Mouse (Mus musculus) hematopoietic stem cell, adult 5-6 weeks (primary cell): ENCODE measurements around the gene Nav1. TPM values are rescaled to one million over a fixed set of nuclear protein-coding genes. Genes with fewer than 3 reads are reported as not detected.

Experiments
- ATAC-seq, 2 experiments: fragments of 125-278 bp in 1 of 2; replicated peaks in 1 of 2; 2 replicates each; pipeline ENCODE4 v1.8.0; 2016 to 2017; ENCODE audit warnings: inconsistent platforms in 2 of 2, mild to moderate bottlenecking in 2 of 2, moderate number of reproducible peaks in 2 of 2, low read depth in 1 of 2, moderate TSS enrichment in 1 of 2; ENCODE audit not compliant: low FRiP score in 2 of 2, poor library complexity in 2 of 2, severe bottlenecking in 2 of 2, insufficient read depth in 1 of 2, low TSS enrichment in 1 of 2
- total RNA-seq: library from RNA; stranded (forward); fragments of 172-1452, 232-1000 nt; gene quantifications from 2 replicates; pipeline ENCODE4 v1.2.3, GENCODE M21; 2017

Nav1 gene
- total RNA-seq, 1 experiment from 2014 or later: 4.7 TPM

GRCm38 (mm10) chr1:135623136-135623535, 16.0 kb upstream of the Nav1 start:
- no peak for ATAC-seq

DNA sequence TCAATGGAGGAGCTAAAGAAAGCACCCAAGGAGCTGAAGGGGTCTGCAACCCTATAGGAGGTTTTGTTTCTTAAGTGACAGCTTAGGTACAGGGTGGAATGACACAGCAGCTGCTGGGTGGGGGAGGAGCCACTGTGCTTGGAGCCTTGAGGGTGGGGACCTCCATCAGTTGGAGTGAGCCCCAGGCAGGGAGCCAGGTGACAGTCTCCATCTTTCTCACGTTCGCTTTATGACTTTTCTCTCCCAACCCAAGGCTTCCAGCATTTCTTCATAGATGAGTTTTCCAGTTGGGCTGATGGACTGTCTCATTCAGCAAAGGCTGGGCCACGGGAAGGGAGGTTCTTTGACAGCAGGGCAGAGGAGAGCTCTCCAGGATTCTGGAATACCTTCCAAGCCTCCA, 14.2 kb upstream of the Nav1 start:
- no peak for ATAC-seq

GRCm38 (mm10) chr1:135619932-135620391, 12.9 kb upstream of the Nav1 start:
- peak; percentile 77 to 80 for ATAC-seq

- no peak for ATAC-seq
Measured at GRCm38 (mm10) chr1:135619130-135619529, 12.0 kb upstream of the Nav1 start.

DNA sequence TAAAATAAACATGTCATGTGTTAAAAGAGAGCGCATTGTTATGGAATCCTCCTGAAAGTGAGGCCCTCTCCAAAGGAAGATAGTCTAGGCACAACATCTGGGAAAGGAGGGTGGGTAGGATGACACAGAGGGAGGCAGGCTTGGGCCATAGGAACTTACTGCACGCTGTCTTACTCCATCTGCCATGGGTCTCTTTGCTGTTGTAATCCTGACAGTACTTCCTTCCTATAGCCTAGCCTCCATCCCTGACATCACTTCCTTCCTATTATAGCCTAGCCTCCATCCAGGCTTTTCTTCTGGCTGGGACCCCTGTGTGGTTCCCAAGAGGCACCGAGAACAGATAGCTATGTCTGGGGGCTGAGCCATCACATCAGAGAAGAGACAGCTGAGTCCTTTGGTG, 10.2 kb upstream of the Nav1 start:
- no peak; a peak in 1 of 4 replicates for ATAC-seq

- ATAC-seq: peak; percentile 62; a peak in 3 of 4 replicates
Measured at GRCm38 (mm10) chr1:135615715-135616641, 8.9 kb upstream of the Nav1 start.

DNA sequence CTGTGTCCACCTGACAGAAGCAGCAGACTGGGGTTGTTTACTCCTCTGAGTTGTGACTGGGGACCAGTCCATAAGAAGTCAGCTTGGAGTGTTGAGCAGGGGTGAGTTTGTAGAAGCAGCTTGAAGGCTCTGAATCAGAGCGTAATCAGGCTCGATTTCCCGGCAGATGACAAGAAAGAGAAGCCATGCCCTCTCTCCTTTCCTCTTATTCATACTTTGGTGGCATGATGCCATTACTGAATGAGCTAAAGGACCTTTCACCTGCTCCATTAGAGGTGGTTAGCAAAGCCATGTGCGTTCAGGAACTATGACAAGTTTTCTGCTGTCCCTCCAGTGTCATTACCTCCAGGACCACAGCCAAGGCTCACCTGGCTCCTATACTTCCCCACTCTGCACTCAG, 2.5 kb upstream of the Nav1 start:
- ATAC-seq: no peak

- no peak for ATAC-seq
Measured at GRCm38 (mm10) chr1:135606355-135607015, 610 bp downstream of the Nav1 start.

DNA sequence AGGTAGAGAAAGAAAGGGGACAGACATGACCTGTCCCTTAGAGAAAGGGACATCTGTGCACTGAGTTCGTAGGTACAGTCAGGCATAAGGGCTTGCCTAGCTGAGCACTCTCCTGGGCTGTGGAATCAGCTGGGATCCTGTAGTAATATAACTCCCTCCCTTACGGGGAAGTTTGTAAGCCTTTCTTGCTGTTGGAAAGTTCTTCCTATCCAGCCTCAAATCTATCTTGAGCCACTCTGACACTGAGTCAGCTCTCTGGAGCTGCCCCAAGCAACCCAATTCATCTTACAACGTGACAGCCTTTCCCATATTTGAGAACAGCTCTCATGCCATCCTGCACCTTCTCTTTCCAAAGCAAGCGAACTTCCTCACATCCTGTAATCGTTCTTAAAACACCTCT, 1.6 kb downstream of the Nav1 start:
- no peak for ATAC-seq

DNA sequence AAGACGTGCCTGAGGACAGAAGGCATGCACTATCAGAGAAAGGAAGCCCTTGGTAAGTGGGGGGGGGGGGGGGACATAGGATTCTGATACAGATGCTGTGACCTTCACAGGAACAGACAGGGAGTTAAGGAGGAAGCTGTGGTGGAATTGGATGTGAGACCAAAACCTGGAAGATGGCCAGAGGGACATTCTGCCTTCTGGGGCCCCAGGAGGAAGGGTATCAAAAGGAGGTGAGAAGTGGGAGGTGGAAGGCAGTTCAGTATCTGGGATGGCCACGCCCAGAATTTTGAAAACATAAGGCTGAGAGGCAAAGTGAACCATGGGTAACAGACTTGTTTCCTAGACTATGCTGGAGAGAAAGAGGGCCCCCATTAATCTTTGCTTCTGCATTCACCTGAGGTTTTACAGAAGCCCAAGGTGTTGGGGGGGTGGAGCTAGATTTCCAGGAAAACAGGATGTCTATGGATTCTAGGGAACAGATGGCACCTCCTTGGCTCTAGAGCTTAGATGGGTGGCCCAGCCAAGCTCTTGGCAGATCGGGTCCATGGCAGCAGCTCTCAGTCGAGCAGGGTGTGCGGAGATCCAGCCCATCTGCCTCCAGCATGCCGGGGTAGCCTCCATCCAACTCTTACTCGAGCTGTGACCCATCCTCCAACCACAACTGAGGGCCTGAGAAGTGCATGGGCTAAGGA, 2.6 kb downstream of the Nav1 start:
- ATAC-seq: no peak

DNA sequence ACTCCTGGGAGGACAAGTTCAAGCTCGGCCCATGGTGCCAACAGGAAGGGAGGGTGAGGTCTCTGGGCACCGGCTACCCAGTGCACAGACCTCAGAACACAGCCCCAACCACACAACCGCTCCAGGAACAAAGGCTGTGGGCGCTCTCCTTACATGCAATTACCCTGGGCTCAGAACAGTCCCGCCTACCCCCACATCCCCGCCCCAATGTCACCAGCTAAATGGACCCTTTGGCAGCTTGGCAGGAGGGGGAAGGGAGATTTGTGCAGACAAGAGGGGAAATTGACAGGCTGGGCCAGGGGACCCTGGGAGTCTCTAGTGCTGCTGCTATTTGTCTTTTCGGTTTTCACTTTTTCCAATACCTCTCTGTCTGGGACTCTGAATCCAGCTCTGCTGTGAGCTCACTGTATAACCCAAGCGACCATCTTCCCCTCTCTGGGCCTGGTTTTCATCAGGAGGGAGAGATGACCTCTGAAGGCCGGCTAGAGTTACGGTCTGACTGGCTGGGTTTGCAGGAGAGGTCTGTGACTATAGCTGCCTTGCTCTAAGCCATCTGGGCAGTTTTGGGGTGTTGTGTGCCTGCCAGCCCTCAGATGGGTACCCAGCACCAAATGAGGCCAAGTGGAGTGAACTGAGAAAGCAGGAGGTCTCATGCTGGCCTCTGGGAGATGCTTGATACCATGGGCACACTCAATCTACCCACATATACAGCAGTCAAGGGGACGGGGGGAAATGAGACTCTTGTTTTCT, 3.8 kb downstream of the Nav1 start:
- no peak for ATAC-seq

GRCm38 (mm10) chr1:135600023-135601005, 6.8 kb downstream of the Nav1 start:
- no peak for ATAC-seq

DNA sequence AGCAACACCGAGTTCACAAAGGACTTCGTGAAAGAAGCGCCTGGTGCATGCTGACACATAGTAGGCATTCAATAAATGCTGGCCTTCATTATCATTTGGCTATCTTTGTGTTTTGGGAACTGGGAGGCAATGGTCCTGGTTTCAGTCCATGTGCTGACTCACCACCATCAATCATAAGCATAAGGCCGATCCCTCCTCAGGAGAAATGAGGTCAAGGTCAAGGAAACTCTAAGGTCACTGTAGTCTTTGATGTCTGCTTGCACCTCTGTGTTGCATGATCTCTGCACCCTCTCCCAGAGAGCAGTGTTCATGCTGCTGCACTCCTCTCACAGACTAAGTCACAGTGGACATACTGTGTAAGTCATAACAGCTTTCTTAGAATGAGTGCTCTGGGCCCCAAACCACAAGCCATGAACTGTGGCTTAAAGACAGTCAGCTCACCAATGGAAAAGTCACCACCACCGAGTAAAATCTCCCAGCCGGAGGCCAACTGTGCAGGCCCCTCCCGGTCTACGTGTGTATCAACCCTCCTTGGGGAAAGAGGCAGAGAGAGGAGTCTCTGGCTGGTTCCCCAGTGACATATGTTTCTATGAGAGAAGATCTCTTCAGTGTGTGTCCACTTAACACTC, 8.7 kb downstream of the Nav1 start:
- no peak for ATAC-seq

DNA sequence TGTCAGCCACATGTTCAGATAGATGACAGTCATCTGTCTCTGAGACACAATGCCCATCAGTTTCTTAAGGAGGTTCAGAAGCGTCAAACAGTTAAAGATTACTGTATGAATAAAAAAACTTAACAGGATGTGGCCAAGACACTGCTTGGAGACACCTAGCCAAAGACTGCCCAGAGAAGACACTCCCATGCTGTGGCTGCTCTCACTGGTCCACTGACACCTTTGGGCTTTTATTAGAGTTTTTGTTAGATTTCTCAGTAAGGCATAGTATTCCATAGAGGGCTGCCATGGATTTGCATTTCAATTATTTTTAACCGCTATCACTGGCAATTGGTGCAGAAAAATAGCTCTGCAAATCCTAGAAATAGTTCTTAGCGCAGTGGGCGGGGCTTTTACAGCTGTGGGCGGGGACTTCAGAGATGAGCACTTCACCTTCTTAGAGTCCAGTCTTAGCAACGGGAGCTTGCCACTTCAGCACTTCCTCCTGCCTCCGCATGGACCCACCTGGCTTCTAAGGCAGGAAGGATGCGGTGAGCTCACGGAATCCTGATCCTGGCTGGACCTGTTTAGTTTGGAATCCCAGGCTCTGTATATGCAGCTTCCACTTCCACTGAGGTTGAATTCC, 12.7 kb downstream of the Nav1 start:
- no peak for ATAC-seq

GRCm38 (mm10) chr1:135593560-135594278, 13.4 kb downstream of the Nav1 start:
- ATAC-seq: peak in 1 of 2 experiments; percentile 12; a peak in 1 of 4 replicates
